Mouse (Mus musculus) kidney, adult 2 months (tissue): ENCODE measurements at regions not wholly inside any gene's neighbourhood (a gene's known extent, or its start where the extent isn't known, plus 50 kb on each side); places are given as distances from the start of the nearest gene placed in this dataset.

Experiments
- DNase-seq: peaks from one replicate; pipeline ENCODE4 v3.0.0; 2021
- H3K27ac ChIP-seq: fragments of 200-500 bp; 2 replicates; pipeline ENCODE4 v1.5.1; 2012; ENCODE audit warnings: low read depth, low read length, control low read depth, inconsistent platforms; ENCODE audit not compliant: insufficient read depth
- H3K27me3 ChIP-seq: fragments of 200-500 bp; replicated peaks from 2 replicates; pipeline ENCODE4 v1.6.1; 2012; ENCODE audit warnings: mild to moderate bottlenecking, moderate library complexity, low read length, inconsistent platforms; ENCODE audit not compliant: control insufficient read depth, insufficient read depth
- H3K36me3 ChIP-seq: fragments of 200-500 bp; 2 replicates; pipeline ENCODE4 v1.6.1; 2012; ENCODE audit warnings: mild to moderate bottlenecking, moderate library complexity, low read length, inconsistent platforms; ENCODE audit not compliant: control insufficient read depth, insufficient read depth
- H3K4me1 ChIP-seq: fragments of 200-500 bp; 2 replicates; pipeline ENCODE4 v1.6.1; 2011; ENCODE audit warnings: low read length; ENCODE audit not compliant: control insufficient read depth, insufficient read depth
- H3K4me3 ChIP-seq: fragments of 200-500 bp; 2 replicates; pipeline ENCODE4 v1.5.1; 2011; ENCODE audit warnings: mild to moderate bottlenecking, low read depth, low read length, control low read depth; ENCODE audit not compliant: insufficient read depth
- CTCF ChIP-seq: fragments of 200-500 bp; conservative IDR thresholded peaks from 2 replicates; pipeline ENCODE4 v1.5.1; 2011; ENCODE audit warnings: low read depth, mild to moderate bottlenecking, control low read depth, low read length, moderate library complexity, mixed read lengths; ENCODE audit not compliant: insufficient read depth, insufficient read length
- POLR2A ChIP-seq: fragments of 200-500 bp; IDR thresholded peaks from one replicate; pipeline ENCODE4 v1.6.1; 2011; ENCODE audit warnings: low read depth, low read length, control low read depth
- WGBS: fragments of 180-500 bp; shearing (Covaris S2); methylation state at CpG from one replicate; pipeline ENCODE4 v1.1.7; 2018; 5-methylcytosine and 5-hydroxymethylcytosine counted together

- TF ChIP-seq POLR2A (no peak), CTCF (no peak)
- no peak overlapping the region for H3K4me3 ChIP-seq
- DNase-seq, result no peak
- H3K36me3 ChIP-seq, result no peaks in the 10 kb centered on the region
- 60% methylated on average over 5 of the region's 5 CpGs for WGBS
- H3K27ac ChIP-seq, result no peak overlapping the region
- no peaks in the 10 kb centered on the region for H3K27me3 ChIP-seq
- H3K4me1 ChIP-seq, result no peaks in the 10 kb centered on the region; the same call in 1 of the 2 replicates
Observed at GRCm38 (mm10) chr1:55807028-55807427, 401.3 kb downstream of the Plcl1 start.

GRCm38 (mm10) chr1:55808724-55809519 lies 403.2 kb downstream of the Plcl1 start:
- peak; percentile 8 for DNase-seq

GRCm38 (mm10) chr1:55812486-55812885 lies 406.8 kb downstream of the Plcl1 start:
- no peaks in the 10 kb centered on the region; the same call in 1 of the 2 replicates for H3K4me1 ChIP-seq
- TF ChIP-seq POLR2A (no peak), CTCF (no peak)
- no peaks in the 10 kb centered on the region for H3K27me3 ChIP-seq
- 79% methylated on average over 1 of the region's 1 CpGs for WGBS
- no peak overlapping the region for H3K27ac ChIP-seq
- no peak for DNase-seq
- H3K4me3 ChIP-seq, result no peak overlapping the region
- no peaks in the 10 kb centered on the region for H3K36me3 ChIP-seq

More at GRCm38 (mm10) chr1:55808724-55809519, 403.2 kb downstream of the Plcl1 start:
- 40% methylated on average over 7 of the region's 7 CpGs for WGBS
- Histone ChIP-seq H3K27me3 (no peaks in the 10 kb centered on the region), H3K27ac (no peak overlapping the region), H3K4me3 (no peak overlapping the region), H3K36me3 (no peaks in the 10 kb centered on the region), H3K4me1 (no peaks in the 10 kb centered on the region; the same call in 1 of the 2 replicates)
- TF ChIP-seq POLR2A, result no peak
- no peak for TF ChIP-seq CTCF

- no peaks in the 10 kb centered on the region for H3K36me3 ChIP-seq
- no peak for TF ChIP-seq CTCF
- TF ChIP-seq POLR2A, result no peak
- 0 out of 2 replicates have a peak, but pooled peaks cover 1% of the 10 kb centered on the region for H3K27me3 ChIP-seq
- WGBS, result 32% methylated on average over 3 of the region's 3 CpGs
- H3K4me1 ChIP-seq, result no peaks in the 10 kb centered on the region
- no peak for DNase-seq
- no peak overlapping the region for H3K4me3 ChIP-seq
- no peak overlapping the region for H3K27ac ChIP-seq
Observed at GRCm38 (mm10) chr1:55820866-55821500, 415.3 kb downstream of the Plcl1 start.

GRCm38 (mm10) chr1:55822599-55822998 lies 416.9 kb downstream of the Plcl1 start:
- H3K36me3 ChIP-seq, result no peaks in the 10 kb centered on the region
- no peak overlapping the region for H3K4me3 ChIP-seq
- 80% methylated on average over 4 of the region's 4 CpGs for WGBS

GRCm38 (mm10) chr1:55827191-55827590 lies 421.5 kb downstream of the Plcl1 start:
- Histone ChIP-seq H3K36me3 (no peaks in the 10 kb centered on the region), H3K27me3 (no peaks in the 10 kb centered on the region), H3K27ac (no peak overlapping the region), H3K4me3 (no peak overlapping the region), H3K4me1 (no peaks in the 10 kb centered on the region)
- TF ChIP-seq CTCF (no peak), POLR2A (no peak)
- no peak for DNase-seq

More at GRCm38 (mm10) chr1:55822599-55822998, 416.9 kb downstream of the Plcl1 start:
- Histone ChIP-seq H3K27me3 (0 out of 2 replicates have a peak, but pooled peaks cover under 1% of the 10 kb centered on the region), H3K4me1 (no peaks in the 10 kb centered on the region), H3K27ac (no peak overlapping the region)
- DNase-seq, result no peak
- no peak for TF ChIP-seq CTCF
- TF ChIP-seq POLR2A, result no peak

- no peaks in the 10 kb centered on the region for H3K27me3 ChIP-seq
- DNase-seq, result no peak
- H3K27ac ChIP-seq, result no peak overlapping the region
- H3K4me1 ChIP-seq, result no peaks in the 10 kb centered on the region
- WGBS, result 94% methylated on average over 3 of the region's 3 CpGs
- TF ChIP-seq CTCF (no peak), POLR2A (no peak)
- H3K36me3 ChIP-seq, result no peaks in the 10 kb centered on the region
- H3K4me3 ChIP-seq, result no peak overlapping the region
Observed at GRCm38 (mm10) chr1:55835281-55835680, 429.6 kb downstream of the Plcl1 start.
